Mouse (Mus musculus) kidney, adult 2 months (tissue): ENCODE measurements at regions not wholly inside any gene's neighbourhood (a gene's known extent, or its start where the extent isn't known, plus 50 kb on each side); places are given as distances from the start of the nearest gene placed in this dataset.

ENCODE experiments used
- CTCF ChIP-seq: fragments of 200-500 bp; conservative IDR thresholded peaks from 2 replicates; pipeline ENCODE4 v1.5.1; 2011; ENCODE audit warnings: low read depth, mild to moderate bottlenecking, control low read depth, low read length, moderate library complexity, mixed read lengths; ENCODE audit not compliant: insufficient read depth, insufficient read length
- POLR2A ChIP-seq: fragments of 200-500 bp; IDR thresholded peaks from one replicate; pipeline ENCODE4 v1.6.1; 2011; ENCODE audit warnings: low read depth, low read length, control low read depth

DNA sequence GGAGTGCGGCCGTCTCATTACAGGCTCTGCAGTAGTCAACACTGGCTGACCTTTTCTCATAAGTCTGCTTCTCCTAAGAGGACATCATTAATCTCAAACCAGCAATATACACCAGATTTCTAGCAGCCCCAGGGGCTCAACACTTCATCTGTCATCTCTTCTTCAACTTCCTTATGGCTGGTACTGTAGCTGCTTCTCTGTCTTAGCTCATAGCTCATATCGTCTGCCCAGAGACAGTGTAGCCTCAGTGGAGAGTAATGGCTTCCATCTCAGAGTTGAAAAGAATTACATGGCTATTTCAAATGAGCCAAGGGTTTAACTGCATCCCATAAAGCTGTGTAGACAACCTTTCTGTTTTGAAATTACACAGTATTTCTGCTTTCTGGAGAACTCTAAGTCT lies 326.2 kb upstream of the Impg1 start:
- TF ChIP-seq CTCF, result no peak
- TF ChIP-seq POLR2A, result no peak
